Mouse (Mus musculus) neural tube, embryonic 12.5 days (tissue): ENCODE results near the gene Adcy3. TPM values are rescaled to one million over a fixed set of nuclear protein-coding genes. Genes with fewer than 3 reads are reported as not detected.

Experiments used
- polyA plus RNA-seq: library from polyadenylated mRNA; unstranded; fragments of >200 nt; fragmentation: Nextera tagmentation; extraction: Ambion mirVana; gene quantifications from 2 replicates; pipeline ENCODE4 v1.2.1, GENCODE M21; 2016

Adcy3 gene
- polyA plus RNA-seq, 1 experiment from 2014 or later = 8.3 TPM

Other genes with a start within 250 kb of the Adcy3 start
- 5.5 and 6.6 TPM in 2 replicates for gene Pomc, start 178.2 kb upstream of the Adcy3 start, polyA plus RNA-seq
- gene Efr3b, start 94.2 kb upstream of the Adcy3 start, polyA plus RNA-seq = 31.2 and 34.7 TPM in 2 replicates
- 12.7 and 13.4 TPM in 2 replicates for gene Dnajc27, start 50.5 kb upstream of the Adcy3 start, polyA plus RNA-seq
- 5.3 and 5.4 TPM in 2 replicates for gene Ptrhd1, start 100.9 kb downstream of the Adcy3 start, polyA plus RNA-seq
- gene Cenpo, start 101.2 kb downstream of the Adcy3 start, polyA plus RNA-seq = 12.6 and 13.7 TPM in 2 replicates